Mouse (Mus musculus) hindbrain, embryonic 12.5 days (tissue): ENCODE measurements around the gene Gm5901. TPM values are rescaled to one million over a fixed set of nuclear protein-coding genes. Genes with fewer than 3 reads are reported as not detected.

ENCODE experiments used
- ATAC-seq: fragments of 200-750 bp; cut with Nextera tagmentation; 2 replicates; pipeline ENCODE4 v1.8.0; 2017; ENCODE audit warnings: moderate TSS enrichment; ENCODE audit not compliant: low FRiP score
- H3K27ac ChIP-seq: fragments of 300-500 bp; sonication (generic); 2 replicates; pipeline ENCODE4 v1.5.1; 2016; ENCODE audit warnings: mild to moderate bottlenecking
- H3K27me3 ChIP-seq: fragments of 300-500 bp; sonication (generic); 2 replicates; pipeline ENCODE4 v1.6.1; 2016; ENCODE audit warnings: mild to moderate bottlenecking
- H3K36me3 ChIP-seq: fragments of 300-500 bp; sonication (generic); 2 replicates; pipeline ENCODE4 v1.6.1; 2016; ENCODE audit warnings: mild to moderate bottlenecking
- H3K4me1 ChIP-seq: fragments of 300-500 bp; sonication (generic); 2 replicates; pipeline ENCODE4 v1.6.1; 2016
- H3K4me2 ChIP-seq: fragments of 300-500 bp; sonication (generic); replicated peaks from 2 replicates; pipeline ENCODE4 v1.6.1; 2016; ENCODE audit warnings: mild to moderate bottlenecking
- H3K4me3 ChIP-seq: fragments of 300-500 bp; sonication (generic); 2 replicates; pipeline ENCODE4 v1.5.1; 2016; ENCODE audit warnings: mild to moderate bottlenecking
- H3K9ac ChIP-seq: fragments of 300-500 bp; sonication (generic); 2 replicates; pipeline ENCODE4 v1.6.1; 2016; ENCODE audit warnings: mild to moderate bottlenecking, moderate library complexity
- H3K9me3 ChIP-seq: fragments of 300-500 bp; sonication (generic); replicated peaks from 2 replicates; pipeline ENCODE4 v1.6.1; 2016; ENCODE audit warnings: mild to moderate bottlenecking
- WGBS: fragments of 180-500 bp; shearing (Covaris S2); methylation state at CpG from one replicate; pipeline ENCODE4 v1.1.7; 2016; 5-methylcytosine and 5-hydroxymethylcytosine counted together
- polyA plus RNA-seq: library from polyadenylated mRNA; unstranded; fragments of >200 nt; fragmentation: Nextera tagmentation; extraction: Ambion mirVana; gene quantifications from 2 replicates; pipeline ENCODE4 v1.2.1, GENCODE M21; 2016

The Gm5901 gene
- polyA plus RNA-seq, 1 experiment from 2014 or later, result not detected

GRCm38 (mm10) chr7:105373976-105374375 is 862 bp upstream of the Gm5901 start:
- WGBS, result 94% methylated on average over 3 of the region's 3 CpGs
- H3K27ac ChIP-seq, result no peak overlapping the region
- no peaks in the 10 kb centered on the region for H3K9me3 ChIP-seq
- H3K36me3 ChIP-seq, result peaks cover 38% of the 10 kb centered on the region
- ATAC-seq, result no peak
- H3K4me1 ChIP-seq, result no peaks in the 10 kb centered on the region
- no peaks in the 10 kb centered on the region for H3K27me3 ChIP-seq
- no peak overlapping the region for H3K9ac ChIP-seq
- no peak overlapping the region for H3K4me2 ChIP-seq
- no peak overlapping the region for H3K4me3 ChIP-seq

- Histone ChIP-seq H3K27ac (no peak overlapping the region), H3K36me3 (peaks cover 71% of the 10 kb centered on the region), H3K4me2 (no peak overlapping the region), H3K9ac (no peak overlapping the region), H3K4me3 (no peak overlapping the region), H3K9me3 (no peaks in the 10 kb centered on the region), H3K4me1 (no peaks in the 10 kb centered on the region), H3K27me3 (no peaks in the 10 kb centered on the region)
- ATAC-seq, result no peak
- 94% methylated on average over 3 of the region's 3 CpGs for WGBS
Measured at GRCm38 (mm10) chr7:105380329-105380728, 5.5 kb downstream of the Gm5901 start.

- Histone ChIP-seq H3K27me3 (no peaks in the 10 kb centered on the region), H3K4me1 (no peaks in the 10 kb centered on the region), H3K9ac (no peak overlapping the region), H3K27ac (no peak overlapping the region), H3K36me3 (peaks cover 67% of the 10 kb centered on the region), H3K4me2 (no peak overlapping the region), H3K4me3 (no peak overlapping the region), H3K9me3 (no peaks in the 10 kb centered on the region)
- WGBS, result 97% methylated on average over 2 of the region's 2 CpGs
- ATAC-seq, result no peak
Measured at GRCm38 (mm10) chr7:105387696-105388095, 12.9 kb downstream of the Gm5901 start.

- H3K4me3 ChIP-seq, result no peak overlapping the region
- no peak overlapping the region for H3K27ac ChIP-seq
- H3K36me3 ChIP-seq, result peaks cover 43% of the 10 kb centered on the region
- ATAC-seq, result no peak
- H3K9me3 ChIP-seq, result no peaks in the 10 kb centered on the region
- H3K9ac ChIP-seq, result no peak overlapping the region
- H3K4me2 ChIP-seq, result no peak overlapping the region
- 94% methylated on average over 2 of the region's 2 CpGs for WGBS
- H3K27me3 ChIP-seq, result no peaks in the 10 kb centered on the region
- H3K4me1 ChIP-seq, result no peaks in the 10 kb centered on the region
Measured at GRCm38 (mm10) chr7:105390236-105390635, 15.4 kb downstream of the Gm5901 start.

GRCm38 (mm10) chr7:105394606-105395005 is 19.8 kb downstream of the Gm5901 start:
- Histone ChIP-seq H3K27me3 (no peaks in the 10 kb centered on the region), H3K9ac (no peak overlapping the region), H3K9me3 (no peaks in the 10 kb centered on the region), H3K4me2 (no peak overlapping the region), H3K4me3 (no peak overlapping the region), H3K4me1 (peaks cover 4% of the 10 kb centered on the region; the same call in 1 of the 2 replicates), H3K36me3 (peaks cover 9% of the 10 kb centered on the region), H3K27ac (no peak overlapping the region)
- WGBS, result 84% methylated on average over 1 of the region's 1 CpGs
- ATAC-seq, result no peak

GRCm38 (mm10) chr7:105395131-105395820 is 20.4 kb downstream of the Gm5901 start:
- Histone ChIP-seq H3K4me1 (peaks cover 4% of the 10 kb centered on the region; the same call in 1 of the 2 replicates), H3K4me2 (no peak overlapping the region), H3K27me3 (no peaks in the 10 kb centered on the region), H3K36me3 (peaks cover 3% of the 10 kb centered on the region; the same call in 1 of the 2 replicates), H3K9me3 (no peaks in the 10 kb centered on the region), H3K9ac (no peak overlapping the region), H3K27ac (no peak overlapping the region), H3K4me3 (no peak overlapping the region)
- no peak for ATAC-seq

- H3K4me3 ChIP-seq, result no peak overlapping the region
- no peak for ATAC-seq
- H3K4me2 ChIP-seq, result no peak overlapping the region
- peaks cover 6% of the 10 kb centered on the region; the same call in 1 of the 2 replicates for H3K4me1 ChIP-seq
- no peaks in the 10 kb centered on the region for H3K27me3 ChIP-seq
- H3K36me3 ChIP-seq, result peaks cover 3% of the 10 kb centered on the region; the same call in 1 of the 2 replicates
- no peak overlapping the region for H3K27ac ChIP-seq
- H3K9ac ChIP-seq, result no peak overlapping the region
- no peaks in the 10 kb centered on the region for H3K9me3 ChIP-seq
Measured at GRCm38 (mm10) chr7:105396126-105396525, 21.3 kb downstream of the Gm5901 start.

GRCm38 (mm10) chr7:105399058-105399934 is 24.5 kb downstream of the Gm5901 start:
- no peaks in the 10 kb centered on the region for H3K27me3 ChIP-seq
- peaks cover 3% of the 10 kb centered on the region; the same call in 1 of the 2 replicates for H3K36me3 ChIP-seq
- H3K4me1 ChIP-seq, result peaks cover 6% of the 10 kb centered on the region; the same call in 1 of the 2 replicates
- H3K27ac ChIP-seq, result peak overlapping the region; percentile 56
- peak overlapping the region; percentile 72 for H3K4me2 ChIP-seq
- H3K4me3 ChIP-seq, result peak overlapping the region; percentile 62
- peak overlapping the region; percentile 82 for H3K9ac ChIP-seq
- WGBS, result under 1% methylated on average over 25 of the region's 25 CpGs
- H3K9me3 ChIP-seq, result no peaks in the 10 kb centered on the region
- peak; percentile 65; the same call in 1 of the 2 replicates for ATAC-seq

- H3K27ac ChIP-seq, result peak within 1 kb of the TSS; percentile 81
- H3K9ac ChIP-seq, result peak within 1 kb of the TSS; percentile 82
- ATAC-seq, result peak; percentile 99
- 0 out of 2 replicates have a peak, but pooled peaks cover 3% of the 10 kb centered on the region for H3K36me3 ChIP-seq
- peak within 1 kb of the TSS; percentile 62 for H3K4me3 ChIP-seq
- H3K27me3 ChIP-seq, result no peaks in the 10 kb centered on the region
- H3K4me1 ChIP-seq, result peaks cover 6% of the 10 kb centered on the region; the same call in 1 of the 2 replicates
- 1% methylated on average over 54 of the region's 55 CpGs for WGBS
- H3K9me3 ChIP-seq, result no peaks in the 10 kb centered on the region
- peak within 1 kb of the TSS; percentile 72 for H3K4me2 ChIP-seq
Measured at GRCm38 (mm10) chr7:105399935-105400624, 25.2 kb downstream of the Gm5901 start, which contains the start of gene Fam160a2. TSS of gene Fam160a2 (minus strand) at chr7:105400054.

GRCm38 (mm10) chr7:105404268-105404667 is 29.4 kb downstream of the Gm5901 start, which contains the start of gene Cnga4:
TSS of gene Cnga4 (plus strand) at chr7:105404568.
- Histone ChIP-seq H3K27me3 (no peaks in the 10 kb centered on the region), H3K4me1 (0 out of 2 replicates have a peak, but pooled peaks cover 2% of the 10 kb centered on the region), H3K9ac (no peak within 1 kb of the TSS), H3K9me3 (no peaks in the 10 kb centered on the region), H3K4me3 (no peak within 1 kb of the TSS), H3K27ac (no peak within 1 kb of the TSS), H3K36me3 (no peaks in the 10 kb centered on the region), H3K4me2 (no peak within 1 kb of the TSS)
- 76% methylated on average over 5 of the region's 5 CpGs for WGBS
- ATAC-seq, result no peak

- H3K4me2 ChIP-seq, result no peak overlapping the region
- H3K9ac ChIP-seq, result no peak overlapping the region
- ATAC-seq, result no peak
- H3K9me3 ChIP-seq, result no peaks in the 10 kb centered on the region
- WGBS, result 79% methylated on average over 1 of the region's 1 CpGs
- no peak overlapping the region for H3K4me3 ChIP-seq
- no peaks in the 10 kb centered on the region for H3K36me3 ChIP-seq
- no peaks in the 10 kb centered on the region for H3K27me3 ChIP-seq
- H3K4me1 ChIP-seq, result no peaks in the 10 kb centered on the region
- H3K27ac ChIP-seq, result no peak overlapping the region
Measured at GRCm38 (mm10) chr7:105406322-105406721, 31.5 kb downstream of the Gm5901 start.
